Mouse (Mus musculus) WW6 (cell line): ENCODE measurements around the gene Gm16427.
"Not testable (repeated sequence)": the region's sequence is repeated elsewhere in the genome, so short reads cannot be mapped to it uniquely, and the experiment has no call there.

ENCODE experiments used
- DNase-seq: peaks from one replicate; pipeline ENCODE4 v3.0.0-alpha.2; 2013; ENCODE audit warnings: low read depth, low spot score

Gm16427 gene

GRCm38 (mm10) chr5:93540100-93540499, at the start of gene Gm16427:
TSS of gene Gm16427 (minus strand) at chr5:93540200.
- DNase-seq, result not testable (repeated sequence)
